Comparison of ENCODE assay signal across 31 mouse cellular contexts in the genomic region with DNA sequence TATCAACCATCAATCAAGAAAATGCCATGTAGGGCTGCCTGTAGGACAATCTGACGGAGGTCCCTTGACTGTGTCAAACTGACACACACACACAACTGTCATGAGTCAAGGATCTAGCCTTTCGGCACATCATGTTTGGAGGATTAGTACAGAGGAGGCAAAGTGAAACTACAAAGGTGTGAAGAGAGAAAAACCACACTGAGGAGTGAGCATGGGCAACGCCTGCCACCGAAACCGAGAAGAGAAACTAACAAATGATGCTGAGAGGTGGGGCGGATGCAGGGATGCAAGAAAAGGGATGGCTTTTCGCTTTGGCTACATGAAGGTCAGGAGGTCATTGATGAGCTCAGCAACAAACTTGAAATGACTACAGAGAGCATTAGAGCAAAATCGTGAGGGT.
A peak's percentile ranks its signal among the peaks of the same experiment; 100 is the strongest.
DNase-seq lines count a peak whose midpoint lies in the region; ATAC-seq and TF ChIP-seq lines count a peak whose summit lies in the region.
"Had no signal": no experiment of that assay in that cellular context is flagged by ENCODE, and none has a peak within 500 bp of the region (broad histone marks: within the 10 kb centered on the region; RNA-seq: fewer than 3 reads in every experiment).

No protein-coding gene starts in this region.

- no peak for TF ChIP-seq CTCF in gastrocnemius, adult 2 months (IDR thresholded peaks at IDR 0.05)

- DNase-seq in A20 (ENCODE audit: low read depth, low spot score), result peak; percentile 16
- DNase-seq in CD4-positive, CD25-positive, alpha-beta regulatory T cell, adult 2 months (ENCODE audit: low read depth, low spot score), result peak; percentile 77
- no peak for DNase-seq in kidney, postnatal 36 days
- no peak for DNase-seq in thymus, postnatal 0 days (ENCODE audit: low spot score)
- DNase-seq in gastrocnemius, adult 2 months, result no peak
- DNase-seq in testis, postnatal 10 days (ENCODE audit: low spot score), result no peak
- DNase-seq: adrenal gland, adult 8-10 months; B cell, adult 2 months; cerebellum, adult 9-10 months; cerebellum, postnatal 36 days; gastrocnemius, postnatal 36 days; heart, adult 2 months; heart, postnatal 10 days; kidney, adult 8-10 months; kidney, postnatal 10 days; lung, postnatal 36 days; right cerebral cortex, postnatal 4 days; thymus, adult 2 months; thymus, postnatal 4 days had no signal

- peak; percentile 99 for ATAC-seq in activated CD4-positive, CD25-positive, alpha-beta regulatory T cell, adult 4 months
- ATAC-seq in monocyte, adult 5-6 weeks (replicated peaks; ENCODE audit: insufficient number of reproducible peaks, low FRiP score, low TSS enrichment, poor library complexity, severe bottlenecking), result peak; percentile 89
- ATAC-seq: forebrain, embryonic 13.5 days; intestine, embryonic 15.5 days had no signal

- no peak overlapping the region for H3K27ac ChIP-seq in gastrocnemius, adult 2 months
- H3K27ac ChIP-seq: forebrain, embryonic 13.5 days; heart, adult 2 months; heart, embryonic 13.5 days; hindbrain, embryonic 14.5 days; intestine, embryonic 15.5 days; limb, embryonic 13.5 days; lung, embryonic 15.5 days; midbrain, embryonic 12.5 days; neural tube, embryonic 12.5 days; stomach, postnatal 0 days had no signal

- H3K4me3 ChIP-seq in gastrocnemius, adult 2 months, result no peak overlapping the region
- H3K4me3 ChIP-seq: forebrain, embryonic 13.5 days; heart, adult 2 months; heart, embryonic 13.5 days; intestine, embryonic 15.5 days; limb, embryonic 13.5 days; lung, embryonic 15.5 days; megakaryocyte, embryonic 14.5 days; midbrain, embryonic 12.5 days; neural tube, embryonic 12.5 days had no signal

- intact Hi-C loops in gastrocnemius, adult 2 months (cut with DNase I), result no loop called here

Comparison
In these comparisons a context has a peak if more than half of its experiments do, and no peak if none do; other contexts are left out.
1. DNase-seq: peak in A20 (single experiment) and CD4-positive, CD25-positive, alpha-beta regulatory T cell, adult 2 months (single experiment); none in kidney, postnatal 36 days (0 of 2), thymus, postnatal 0 days (single experiment), gastrocnemius, adult 2 months (single experiment) and testis, postnatal 10 days (single experiment).